In genomic region chr2:168009936-168010668, GRCm38 (mm10) we compare ENCODE assay signal across 9 mouse cellular contexts. TPM values are rescaled to one million over a fixed set of nuclear protein-coding genes. Genes with fewer than 3 reads are reported as not detected.
DNase-seq lines count a peak whose midpoint lies in the region; ATAC-seq and TF ChIP-seq lines count a peak whose summit lies in the region.
"Had no signal": no experiment of that assay in that cellular context is flagged by ENCODE, and none has a peak within 500 bp of the region (broad histone marks: within the 10 kb centered on the region; RNA-seq: fewer than 3 reads in every experiment).

Ripor3 (minus strand) TSS chr2:168010618.

- H3K27ac ChIP-seq in intestine, postnatal 0 days (ENCODE audit: low read depth, low read length): no peak within 1 kb of the TSS
- no peak within 1 kb of the TSS for H3K27ac ChIP-seq in liver, embryonic 13.5 days

- no peaks in the 10 kb centered on the region for H3K36me3 ChIP-seq in intestine, postnatal 0 days (ENCODE audit: control insufficient read depth, insufficient read depth)
- H3K36me3 ChIP-seq in liver, embryonic 13.5 days: no peaks in the 10 kb centered on the region

- TF ChIP-seq CTCF in intestine, postnatal 0 days (IDR thresholded peaks at IDR 0.05; ENCODE audit: low read depth): peak; percentile 89

- peak; percentile 32; the same call in 1 of the 2 replicates for ATAC-seq in intestine, postnatal 0 days
- ATAC-seq in liver, embryonic 13.5 days (ENCODE audit: low read depth): peak; percentile 37; the same call in 1 of the 2 replicates

- H3K9me3 ChIP-seq in intestine, postnatal 0 days (ENCODE audit: control insufficient read depth): no peaks in the 10 kb centered on the region
- no peaks in the 10 kb centered on the region for H3K9me3 ChIP-seq in liver, embryonic 13.5 days (replicated peaks)

- DNase-seq in left cerebral cortex, adult 18-20 months (ENCODE audit: low spot score in 2 of 2): peak; percentile 24 to 34
- DNase-seq in left cerebral cortex, adult 8-10 months (ENCODE audit: low spot score in 2 of 2): no peak
- peak; percentile 57 for DNase-seq in c-Kit-positive CD71-positive TER-119-positive erythroid progenitor cells, embryonic 14.5 days (ENCODE audit: low spot score)
- DNase-seq in gastrocnemius, postnatal 10 days: peak; percentile 88
- DNase-seq in liver, embryonic 13.5 days: peak; percentile 57
- DNase-seq in neural tube, embryonic 10.5 days (ENCODE audit: extremely low spot score, low spot score): peak; percentile 74
- peak; percentile 66 for DNase-seq in thymus, postnatal 0 days (ENCODE audit: low spot score)

- H3K4me2 ChIP-seq in intestine, postnatal 0 days (replicated peaks; ENCODE audit: low read depth): no peak within 1 kb of the TSS
- H3K4me2 ChIP-seq in liver, embryonic 13.5 days: no peak within 1 kb of the TSS

- no peak within 1 kb of the TSS for H3K9ac ChIP-seq in intestine, postnatal 0 days (ENCODE audit: low read depth, low read length)
- no peak within 1 kb of the TSS for H3K9ac ChIP-seq in liver, embryonic 13.5 days

- no peak within 1 kb of the TSS for H3K4me3 ChIP-seq in intestine, postnatal 0 days (ENCODE audit: low read depth, low read length)
- H3K4me3 ChIP-seq in liver, embryonic 13.5 days (replicated peaks): no peak within 1 kb of the TSS
- H3K4me3 ChIP-seq: erythroblast, embryonic 14.5 days had no signal

- WGBS in intestine, postnatal 0 days: 47% methylated on average over 9 of the region's 9 CpGs
- 29% methylated on average over 9 of the region's 9 CpGs for WGBS in liver, embryonic 13.5 days (ENCODE audit: insufficient replicate concordance)

- H3K27me3 ChIP-seq in intestine, postnatal 0 days (replicated peaks; ENCODE audit: control insufficient read depth, insufficient read depth, low read length): no peaks in the 10 kb centered on the region
- no peaks in the 10 kb centered on the region for H3K27me3 ChIP-seq in liver, embryonic 13.5 days

- H3K4me1 ChIP-seq in intestine, postnatal 0 days (replicated peaks; ENCODE audit: control insufficient read depth, insufficient read depth, low read length): peaks cover 14% of the 10 kb centered on the region
- H3K4me1 ChIP-seq in liver, embryonic 13.5 days (replicated peaks): peaks cover 26% of the 10 kb centered on the region

RNA-seq across cellular contexts. Expression of gene Ripor3, which starts in this region (rescaled TPM):
- total RNA-seq in left cerebral cortex, adult 18-20 months (2021): under 1 TPM; 0.33 to 0.59 TPM
- total RNA-seq in left cerebral cortex, adult 8-10 months (2022): 1 to 10 TPM in 1 of 4 experiments, under 1 TPM in 3; 0.37 to 1.0 (median 0.65) TPM
- 1 to 10 TPM; 3.5 to 5.8 TPM for total RNA-seq in gastrocnemius, postnatal 10 days (2021)
- 1.5 and 1.6 TPM in 2 replicates for polyA plus RNA-seq in intestine, postnatal 0 days (2015; fragmentation: Nextera tagmentation; extraction: Ambion mirVana)
- 1.6 TPM in 2 replicates for polyA plus RNA-seq in liver, embryonic 13.5 days (2015; fragmentation: Nextera tagmentation; extraction: Ambion mirVana)
- polyA plus RNA-seq in thymus, postnatal 0 days (2015; fragmentation: Nextera tagmentation; extraction: Ambion mirVana): 0.18 and 0.30 TPM in 2 replicates

Comparison
In these comparisons a context has a peak if more than half of its experiments do, and no peak if none do; other contexts are left out.
1. Peak in DNase-seq in left cerebral cortex, adult 18-20 months; RNA of the gene not detected or under 1 TPM.
2. Peak in DNase-seq in thymus, postnatal 0 days; RNA of the gene not detected or under 1 TPM.
3. DNase-seq: peak in c-Kit-positive CD71-positive TER-119-positive erythroid progenitor cells, embryonic 14.5 days (single experiment), gastrocnemius, postnatal 10 days (single experiment), liver, embryonic 13.5 days (single experiment) and neural tube, embryonic 10.5 days (single experiment); none in left cerebral cortex, adult 8-10 months (0 of 2).